Mouse (Mus musculus) kidney, postnatal 0 days (tissue): ENCODE measurements around the gene Rassf3. TPM values are rescaled to one million over a fixed set of nuclear protein-coding genes. Genes with fewer than 3 reads are reported as not detected.

ENCODE experiments used
- ATAC-seq: fragments of 200-750 bp; cut with Nextera tagmentation; replicated peaks from 2 replicates; pipeline ENCODE4 v1.8.0; 2017; ENCODE audit warnings: low read depth, moderate number of reproducible peaks, moderate TSS enrichment, moderate library complexity; ENCODE audit not compliant: low FRiP score
- DNase-seq: peaks from one replicate; pipeline ENCODE4 v3.0.0-alpha.2; 2016; ENCODE audit warnings: low spot score
- H3K27ac ChIP-seq: fragments of 300-500 bp; sonication (generic); 2 replicates; pipeline ENCODE4 v1.5.1; 2014; ENCODE audit warnings: mild to moderate bottlenecking
- H3K27me3 ChIP-seq: fragments of 300-500 bp; sonication (generic); 2 replicates; pipeline ENCODE4 v1.6.1; 2014; ENCODE audit warnings: low read length, mixed read lengths; ENCODE audit not compliant: insufficient read depth
- H3K36me3 ChIP-seq: fragments of 300-500 bp; sonication (generic); 2 replicates; pipeline ENCODE4 v1.6.1; 2014; ENCODE audit warnings: low read length, mixed read lengths; ENCODE audit not compliant: insufficient read depth
- H3K4me1 ChIP-seq: fragments of 300-500 bp; sonication (generic); replicated peaks from 2 replicates; pipeline ENCODE4 v1.6.1; 2014; ENCODE audit warnings: antibody characterized with exemption, low read length, mixed read lengths; ENCODE audit not compliant: insufficient read depth
- H3K4me2 ChIP-seq: fragments of 300-500 bp; sonication (generic); 2 replicates; pipeline ENCODE4 v1.6.1; 2014; ENCODE audit warnings: mild to moderate bottlenecking, low read length, moderate library complexity, mixed read lengths
- H3K4me3 ChIP-seq: fragments of 300-500 bp; sonication (generic); replicated peaks from 2 replicates; pipeline ENCODE4 v1.5.1; 2014; ENCODE audit warnings: low read depth, low read length
- H3K9ac ChIP-seq: fragments of 300-500 bp; sonication (generic); 2 replicates; pipeline ENCODE4 v1.6.1; 2014; ENCODE audit warnings: low read depth, low read length
- H3K9me3 ChIP-seq: fragments of 300-500 bp; sonication (generic); replicated peaks from 2 replicates; pipeline ENCODE4 v1.6.1; 2016; ENCODE audit warnings: low read length, inconsistent platforms, mixed read lengths
- CTCF ChIP-seq: IDR thresholded peaks from 2 replicates; pipeline ENCODE4 v1.5.1; 2016; ENCODE audit warnings: antibody characterized with exemption, low read depth, mild to moderate bottlenecking, moderate library complexity
- WGBS: fragments of 180-500 bp; shearing (Covaris S2); extraction: QIAGEN DNeasy Blood & Tissue Kit; methylation state at CpG from one replicate; pipeline ENCODE4 v1.1.7; 2014; 5-methylcytosine and 5-hydroxymethylcytosine counted together
- polyA plus RNA-seq: library from polyadenylated mRNA; unstranded; fragments of >200 nt; fragmentation: Nextera tagmentation; extraction: Ambion mirVana; gene quantifications from 2 replicates; pipeline ENCODE4 v1.2.1, GENCODE M21; 2015

Gene Rassf3
- polyA plus RNA-seq, 1 experiment from 2014 or later, result 11.9 TPM

DNA sequence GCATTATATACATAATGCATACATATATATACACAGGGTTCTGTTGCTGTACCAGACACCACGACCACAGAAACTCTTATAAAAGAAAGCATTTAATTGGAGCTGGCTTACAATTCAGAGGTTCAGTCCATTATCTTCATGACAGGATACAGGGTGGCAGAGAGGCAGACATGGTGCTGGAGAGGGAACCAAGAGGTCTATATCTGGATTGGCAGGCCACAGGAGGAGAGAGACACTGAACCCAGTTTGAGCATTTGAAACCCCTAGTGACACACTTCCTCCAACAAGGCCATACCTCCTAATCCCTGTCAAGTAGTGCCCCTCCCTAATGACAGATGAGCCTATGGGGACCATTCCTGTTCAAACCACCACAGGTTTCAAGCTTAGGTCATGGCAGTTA, 7.2 kb upstream of the Rassf3 start:
- no peaks in the 10 kb centered on the region for H3K9me3 ChIP-seq

DNA sequence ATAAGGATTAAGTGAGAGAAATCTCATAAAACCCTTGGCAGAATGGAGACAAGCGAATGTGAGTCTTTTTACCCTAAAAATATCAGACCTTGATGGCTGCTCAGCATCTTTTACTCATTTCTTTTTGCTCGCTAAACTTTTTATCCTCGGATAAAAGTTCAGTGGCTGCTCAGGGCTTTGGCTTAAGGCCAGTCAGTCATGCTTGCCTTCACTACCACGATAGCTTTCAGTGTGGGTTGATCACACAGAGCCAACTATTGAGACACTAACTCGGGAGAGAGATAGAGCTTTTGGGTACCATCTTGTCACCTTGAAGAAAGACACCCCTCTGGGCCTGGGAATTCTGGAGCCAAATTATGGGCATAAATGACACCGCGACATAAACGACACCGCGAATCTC, 5.0 kb upstream of the Rassf3 start:
- H3K27me3 ChIP-seq, result no peaks in the 10 kb centered on the region
- 71% methylated on average over 10 of the region's 10 CpGs for WGBS
- H3K4me3 ChIP-seq, result no peak overlapping the region
- H3K36me3 ChIP-seq, result no peaks in the 10 kb centered on the region
- H3K4me2 ChIP-seq, result no peak overlapping the region
- ATAC-seq (no peak), DNase-seq (no peak)
- H3K4me1 ChIP-seq, result no peaks in the 10 kb centered on the region
- TF ChIP-seq CTCF, result no peak
- H3K27ac ChIP-seq, result no peak overlapping the region
- H3K9ac ChIP-seq, result no peak overlapping the region
- no peaks in the 10 kb centered on the region for H3K9me3 ChIP-seq

More for the DNA sequence above, 7.2 kb upstream of the Rassf3 start:
- H3K4me1 ChIP-seq, result no peaks in the 10 kb centered on the region
- H3K9ac ChIP-seq, result no peak overlapping the region
- no peak for TF ChIP-seq CTCF
- no peak overlapping the region for H3K4me2 ChIP-seq
- DNase-seq, result no peak
- H3K27me3 ChIP-seq, result no peaks in the 10 kb centered on the region
- H3K4me3 ChIP-seq, result no peak overlapping the region
- no peak for ATAC-seq
- H3K36me3 ChIP-seq, result no peaks in the 10 kb centered on the region
- 78% methylated on average over 1 of the region's 1 CpGs for WGBS
- no peak overlapping the region for H3K27ac ChIP-seq

GRCm38 (mm10) chr10:121479987-121480386, 3.8 kb upstream of the Rassf3 start:
- no peak overlapping the region for H3K27ac ChIP-seq
- no peak overlapping the region for H3K4me2 ChIP-seq
- H3K36me3 ChIP-seq, result no peaks in the 10 kb centered on the region
- 90% methylated on average over 1 of the region's 1 CpGs for WGBS
- no peak for TF ChIP-seq CTCF
- H3K27me3 ChIP-seq, result no peaks in the 10 kb centered on the region
- ATAC-seq (no peak), DNase-seq (no peak)
- H3K9me3 ChIP-seq, result no peaks in the 10 kb centered on the region
- H3K9ac ChIP-seq, result no peak overlapping the region
- H3K4me1 ChIP-seq, result no peaks in the 10 kb centered on the region
- H3K4me3 ChIP-seq, result no peak overlapping the region

GRCm38 (mm10) chr10:121477433-121477832, 1.3 kb upstream of the Rassf3 start:
- H3K36me3 ChIP-seq, result no peaks in the 10 kb centered on the region
- no peak overlapping the region for H3K4me3 ChIP-seq
- H3K4me2 ChIP-seq, result peak overlapping the region; percentile 80
- no peaks in the 10 kb centered on the region for H3K9me3 ChIP-seq
- peak overlapping the region; percentile 78 for H3K27ac ChIP-seq
- no peaks in the 10 kb centered on the region for H3K27me3 ChIP-seq
- peaks cover 18% of the 10 kb centered on the region; the same call in 1 of the 2 replicates for H3K4me1 ChIP-seq
- no peak for ATAC-seq
- peak; percentile 44 for DNase-seq
- TF ChIP-seq CTCF, result no peak
- H3K9ac ChIP-seq, result no peak overlapping the region
- 35% methylated on average over 10 of the region's 10 CpGs for WGBS

DNA sequence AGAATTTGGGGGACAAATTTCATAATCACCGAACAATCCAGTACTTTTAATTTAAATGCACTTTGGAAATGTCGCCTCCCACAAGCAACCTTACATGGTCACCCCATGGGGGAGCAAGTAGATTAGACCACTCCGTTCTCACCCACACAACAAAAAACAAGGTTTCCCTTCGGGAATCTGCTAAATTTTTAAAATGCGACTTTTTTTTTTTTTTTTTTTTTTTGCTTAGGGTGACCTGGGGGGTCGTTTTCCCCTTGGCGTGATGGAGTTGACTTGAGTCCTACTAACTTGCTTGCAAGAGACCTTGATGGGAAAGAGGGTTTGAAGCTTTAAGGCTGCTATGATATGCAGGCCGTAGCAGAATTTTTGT, 806 bp upstream of the Rassf3 start:
- 21% methylated on average over 8 of the region's 8 CpGs for WGBS
- no peak for ATAC-seq
- no peak overlapping the region for H3K9ac ChIP-seq

GRCm38 (mm10) chr10:121475672-121476146, 438 bp downstream of the Rassf3 start:
- DNase-seq (no peak), ATAC-seq (no peak; the same call in 1 of the 2 replicates)
- H3K27me3 ChIP-seq, result no peaks in the 10 kb centered on the region
- H3K4me3 ChIP-seq, result peak overlapping the region; percentile 65
- no peaks in the 10 kb centered on the region for H3K36me3 ChIP-seq
- peaks cover 21% of the 10 kb centered on the region; the same call in 1 of the 2 replicates for H3K4me1 ChIP-seq
- peak overlapping the region; percentile 80 for H3K4me2 ChIP-seq
- H3K27ac ChIP-seq, result peak overlapping the region; percentile 91
- H3K9me3 ChIP-seq, result no peaks in the 10 kb centered on the region
- TF ChIP-seq CTCF, result no peak
- H3K9ac ChIP-seq, result peak overlapping the region; percentile 68
- 0% methylated on average over 41 of the region's 45 CpGs for WGBS

More for the DNA sequence above, 806 bp upstream of the Rassf3 start:
- H3K4me3 ChIP-seq, result peak overlapping the region; percentile 65
- peak overlapping the region; percentile 78 for H3K27ac ChIP-seq
- no peak for DNase-seq
- H3K27me3 ChIP-seq, result no peaks in the 10 kb centered on the region
- peaks cover 18% of the 10 kb centered on the region; the same call in 1 of the 2 replicates for H3K4me1 ChIP-seq
- H3K36me3 ChIP-seq, result no peaks in the 10 kb centered on the region
- peak overlapping the region; percentile 80 for H3K4me2 ChIP-seq
- no peaks in the 10 kb centered on the region for H3K9me3 ChIP-seq
- TF ChIP-seq CTCF, result no peak
